Mouse (Mus musculus) heart, adult 2 months (tissue): ENCODE data around the gene Zfp612.

ENCODE experiments used
- CTCF ChIP-seq: fragments of 200-600 bp; IDR thresholded peaks from 2 replicates; pipeline ENCODE4 v1.8.1; 2022; ENCODE audit warnings: antibody characterized with exemption, mild to moderate bottlenecking, moderate library complexity
- EP300 ChIP-seq: fragments of 200-500 bp; IDR thresholded peaks from 2 replicates; pipeline ENCODE4 v1.6.1; 2011; ENCODE audit warnings: low read depth, low read length, control low read depth; ENCODE audit not compliant: insufficient read depth

DNA sequence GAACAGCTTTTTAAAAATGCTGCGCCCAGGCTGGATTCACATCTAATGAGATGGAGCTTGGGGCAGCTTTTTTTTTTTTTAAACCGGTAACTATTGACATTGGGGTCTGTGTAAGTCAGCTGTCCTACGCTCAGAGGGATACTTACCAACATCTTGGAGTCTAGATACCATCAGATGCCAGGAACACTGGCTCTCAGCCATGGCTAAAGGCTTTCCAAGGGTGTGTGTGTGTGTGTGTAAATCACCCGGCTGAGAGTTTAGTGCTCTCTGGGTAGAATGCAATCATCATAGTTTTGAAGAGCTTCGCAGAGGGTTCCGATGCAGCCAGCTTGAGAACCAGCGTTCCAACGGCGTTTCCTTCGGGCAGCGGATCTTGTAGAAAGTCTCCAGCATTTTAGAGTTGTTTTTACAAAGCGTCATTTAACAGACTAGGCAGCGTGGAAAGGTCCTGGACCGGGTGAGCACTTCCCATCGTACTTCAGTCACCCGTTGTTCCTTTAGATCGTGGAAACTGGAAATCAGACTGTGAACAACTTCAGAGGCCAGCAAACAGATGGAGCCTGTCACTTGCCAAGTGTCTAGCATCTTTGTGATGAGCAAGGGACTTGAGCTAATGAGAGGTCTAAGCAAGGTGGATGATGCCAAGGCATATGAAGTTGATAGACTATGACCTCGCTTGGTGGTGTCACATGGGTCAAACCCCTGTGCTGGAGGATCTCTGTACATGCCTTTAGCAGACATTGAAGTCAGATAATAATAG lies 14.8 kb upstream of the Zfp612 start:
- TF ChIP-seq EP300 (no peak), CTCF (no peak)
